Mouse (Mus musculus): ENCODE data around the gene Maml2.

Gene Maml2

GRCm38 (mm10) chr9:13621941-13622340 lies 324.2 kb downstream of the Maml2 start:
- DNase-seq = peak; percentile 50

DNA sequence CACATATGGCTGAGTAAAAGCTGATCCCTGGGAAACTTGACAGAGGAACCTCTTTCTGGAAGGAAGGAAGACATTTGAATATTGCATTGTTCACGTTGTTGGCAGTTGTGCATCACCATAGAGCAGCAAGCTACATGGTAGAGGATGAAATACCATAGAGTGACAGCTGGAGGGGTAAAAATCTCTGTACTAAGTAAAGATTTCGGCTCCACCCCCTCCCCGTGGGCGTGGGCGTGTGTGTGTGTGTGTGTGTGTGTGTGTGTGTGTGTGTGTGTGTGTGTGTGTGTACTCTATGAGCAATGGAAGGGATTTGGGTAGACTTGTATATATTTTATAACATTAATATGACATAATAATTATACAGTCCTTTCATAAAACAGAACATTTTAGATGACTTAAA lies 324.7 kb downstream of the Maml2 start:
- peak; percentile 59 for DNase-seq

DNA sequence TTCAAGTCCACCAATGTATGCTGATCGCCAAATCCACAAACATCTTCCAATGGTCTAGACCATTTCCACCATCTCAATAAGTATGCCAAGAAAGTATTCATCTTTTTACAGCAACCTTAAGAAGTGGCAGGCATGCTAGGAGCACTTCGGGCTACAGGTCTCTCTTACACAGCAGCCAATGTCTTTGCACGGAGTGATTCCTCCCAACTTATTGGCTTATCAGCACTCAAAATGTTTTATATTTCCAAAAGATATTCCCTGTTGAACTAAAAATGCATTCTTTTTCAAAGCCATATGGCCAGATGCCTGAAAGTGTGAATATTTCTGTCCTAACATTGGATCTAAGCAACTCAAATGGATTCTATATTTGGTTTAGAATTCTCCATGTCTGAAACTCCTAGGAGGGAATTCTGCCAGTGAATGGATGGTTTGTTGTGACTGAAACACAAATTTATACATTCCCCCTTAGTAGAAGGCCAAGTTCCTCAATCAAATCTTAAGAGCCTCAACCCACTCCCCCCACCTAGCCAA lies 326.2 kb downstream of the Maml2 start:
- no peak for DNase-seq

DNA sequence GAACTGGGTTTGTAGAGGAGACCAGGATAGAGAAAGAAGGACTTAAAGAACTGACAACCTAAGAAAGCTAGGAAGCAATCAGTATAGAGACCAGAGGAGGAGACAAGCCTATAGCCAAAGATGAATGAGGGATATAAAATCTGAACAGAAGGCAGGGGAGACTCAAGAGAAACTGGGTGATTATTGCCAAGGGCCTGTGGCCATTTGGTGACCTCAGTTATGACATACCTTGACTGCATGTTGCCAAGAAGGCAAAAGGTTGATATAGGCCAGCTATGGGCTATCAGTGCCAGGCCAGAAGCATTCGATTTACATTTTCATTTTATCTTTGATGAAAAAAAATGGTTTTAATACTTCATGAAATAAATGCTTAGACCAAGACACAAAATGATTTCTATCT lies 327.0 kb downstream of the Maml2 start:
- peak; percentile 23 for DNase-seq

GRCm38 (mm10) chr9:13625215-13625614 lies 327.5 kb downstream of the Maml2 start:
- peak; percentile 72 for DNase-seq

DNA sequence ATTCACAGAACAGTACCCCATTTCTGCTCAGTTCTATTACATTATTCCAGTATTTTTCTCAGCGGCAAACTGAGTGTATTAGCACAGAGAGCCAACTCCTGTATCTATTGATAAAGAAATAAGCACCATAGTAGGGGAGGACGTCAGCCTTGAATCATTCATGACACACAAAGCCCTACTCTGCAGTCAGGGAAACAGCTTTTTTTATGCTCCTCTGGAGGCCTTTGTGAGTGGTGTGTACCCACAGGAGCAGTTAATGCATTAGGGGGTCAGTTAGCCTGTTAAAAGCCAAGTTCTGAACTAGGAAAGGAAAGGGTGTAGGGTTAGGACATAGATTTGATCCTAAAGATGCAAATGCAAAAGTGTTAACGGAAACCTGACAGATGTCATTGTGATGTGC lies 328.7 kb downstream of the Maml2 start:
- DNase-seq = peak; percentile 21

DNA sequence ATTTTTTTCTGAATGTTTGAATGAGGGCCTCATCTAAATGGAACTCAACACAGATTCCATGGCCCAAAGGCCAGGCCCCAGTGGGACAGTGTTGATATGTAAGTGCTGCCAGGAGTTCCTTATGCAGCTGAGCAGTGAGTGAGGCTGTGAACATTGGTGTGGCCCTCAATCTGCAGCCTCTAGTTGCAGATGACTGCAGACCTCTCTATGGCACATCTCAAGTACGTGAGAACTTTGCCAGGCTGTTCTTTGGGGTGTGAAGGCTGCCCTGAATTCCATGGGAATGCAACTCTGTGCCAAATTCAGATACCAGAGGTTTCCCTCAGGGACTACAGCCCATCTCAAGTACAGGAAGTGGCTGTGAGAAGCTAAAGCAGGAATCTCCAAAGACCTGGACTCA lies 335.6 kb downstream of the Maml2 start:
- peak; percentile 98 for DNase-seq

GRCm38 (mm10) chr9:13639655-13640054 lies 341.9 kb downstream of the Maml2 start:
- DNase-seq = no peak

- peak; percentile 90 for DNase-seq
These were observed 347.4 kb downstream of the Maml2 start for GRCm38 (mm10) chr9:13645153-13645552.

DNA sequence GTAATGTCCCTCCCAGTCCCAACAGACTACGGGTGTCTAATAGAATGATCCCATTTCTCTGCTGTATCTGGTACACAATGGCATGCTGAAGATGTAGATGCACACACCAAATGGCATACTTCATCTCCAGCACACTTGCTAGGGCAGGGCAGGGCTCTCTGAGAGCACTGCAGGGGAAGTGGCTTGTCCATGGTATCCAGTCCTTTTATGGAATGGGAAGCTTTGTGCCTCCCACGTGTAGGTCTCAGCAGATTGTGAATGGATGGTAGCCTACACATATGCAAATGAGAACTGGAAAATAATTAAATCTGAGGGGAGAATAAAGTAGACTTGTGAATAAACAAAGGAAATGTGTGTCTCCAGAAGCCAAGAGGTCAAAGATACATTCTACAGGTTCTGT lies 353.3 kb downstream of the Maml2 start:
- DNase-seq = no peak

DNA sequence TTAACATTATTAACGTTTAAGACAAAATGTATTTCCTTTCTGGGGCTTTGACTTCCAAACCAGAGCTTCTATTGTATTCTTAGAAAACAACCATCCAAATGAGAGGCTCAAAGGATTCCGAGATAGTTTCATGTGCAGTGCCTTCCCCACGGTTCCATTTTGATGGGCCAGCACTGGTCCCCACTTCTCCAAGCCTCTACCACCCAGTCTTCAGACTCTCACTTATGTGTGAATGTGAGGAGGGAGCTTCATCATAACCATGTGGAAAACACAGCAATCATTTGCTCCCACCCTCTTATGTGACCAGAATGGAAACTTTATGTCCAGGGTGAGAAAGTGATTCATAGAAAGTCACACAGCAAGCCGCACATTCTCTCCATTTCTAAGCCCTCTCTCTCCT lies 354.1 kb downstream of the Maml2 start:
- peak; percentile 21 for DNase-seq

GRCm38 (mm10) chr9:13652389-13652877 lies 354.7 kb downstream of the Maml2 start:
- DNase-seq = peak; percentile 66

GRCm38 (mm10) chr9:13652917-13653316 lies 355.2 kb downstream of the Maml2 start:
- no peak for DNase-seq

GRCm38 (mm10) chr9:13661768-13662623 lies 364.2 kb downstream of the Maml2 start:
- DNase-seq = peak; percentile 91

- no peak for DNase-seq
These were observed 367.8 kb downstream of the Maml2 start for GRCm38 (mm10) chr9:13665487-13665969.

- DNase-seq = no peak
These were observed 370.2 kb downstream of the Maml2 start for GRCm38 (mm10) chr9:13667955-13668354.

DNA sequence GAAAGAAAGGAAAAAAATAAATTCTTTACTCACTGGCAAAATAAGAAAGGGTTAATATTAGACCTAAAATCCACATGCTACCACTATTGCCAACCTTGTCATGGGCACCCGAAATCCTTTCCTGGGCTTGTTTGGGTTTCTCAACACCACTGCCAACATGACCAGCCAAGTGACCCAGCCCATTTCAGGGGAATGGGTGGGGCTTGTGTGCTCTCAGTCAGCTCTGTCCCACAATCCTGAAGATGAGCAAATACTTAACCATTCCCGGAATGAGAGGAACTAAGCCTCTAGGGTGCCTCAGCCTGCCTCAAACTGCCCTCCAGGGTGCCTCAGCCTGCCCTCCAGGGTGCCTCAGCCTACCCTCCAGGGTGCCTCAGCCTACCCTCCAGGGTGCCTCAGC lies 371.0 kb downstream of the Maml2 start:
- DNase-seq = peak; percentile 92

DNA sequence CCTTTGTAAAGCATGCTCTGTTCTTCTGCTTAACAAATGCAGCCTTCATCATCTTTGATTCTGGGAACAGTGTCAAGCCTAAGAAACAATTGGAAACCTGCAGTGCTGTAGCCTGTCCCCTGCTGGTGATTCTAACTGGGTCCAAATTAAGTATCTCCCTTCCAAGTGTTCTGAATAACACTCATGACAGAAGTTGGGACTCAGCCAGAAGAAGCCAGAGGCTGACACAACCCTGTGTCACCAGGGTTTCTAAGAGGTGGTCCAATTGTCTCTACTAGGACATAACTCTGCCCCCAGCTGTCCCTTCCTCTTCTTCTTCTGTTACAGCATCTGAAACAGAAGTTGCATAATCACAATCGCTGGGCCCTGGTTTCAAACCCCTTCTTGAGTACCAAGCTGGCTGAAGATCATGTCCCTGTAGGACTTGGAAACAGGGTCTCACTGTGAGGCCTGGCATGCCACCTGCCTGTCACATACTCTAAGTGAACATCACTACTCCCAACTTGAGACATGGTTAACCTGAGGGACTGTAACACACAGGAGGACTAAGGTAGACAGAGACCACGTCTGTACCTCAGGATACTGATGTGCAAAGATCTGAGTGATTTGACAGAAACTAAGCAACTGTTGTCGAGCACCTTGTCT lies 373.5 kb downstream of the Maml2 start:
- DNase-seq = peak; percentile 92

DNA sequence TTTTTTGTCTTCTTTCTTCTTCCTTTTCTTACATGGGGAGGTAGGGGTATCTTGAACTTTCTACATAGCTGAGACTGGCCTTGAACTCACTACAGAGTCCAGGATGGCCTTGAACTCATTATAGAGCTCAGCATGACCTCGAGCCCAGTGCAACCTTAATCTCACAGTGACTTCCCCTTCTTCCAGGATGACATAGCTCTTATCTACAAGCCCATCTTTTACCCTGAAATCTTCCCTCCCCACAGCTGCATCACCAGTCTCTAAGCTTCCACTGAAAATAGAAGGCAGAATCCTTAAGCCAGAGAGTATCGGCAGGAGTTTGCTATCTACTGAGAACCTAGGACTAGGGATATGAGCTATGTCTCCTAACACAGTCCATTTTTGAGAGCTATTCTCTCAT lies 375.5 kb downstream of the Maml2 start:
- no peak for DNase-seq

- DNase-seq = no peak
These were observed 380.3 kb downstream of the Maml2 start for GRCm38 (mm10) chr9:13678026-13678425.

DNA sequence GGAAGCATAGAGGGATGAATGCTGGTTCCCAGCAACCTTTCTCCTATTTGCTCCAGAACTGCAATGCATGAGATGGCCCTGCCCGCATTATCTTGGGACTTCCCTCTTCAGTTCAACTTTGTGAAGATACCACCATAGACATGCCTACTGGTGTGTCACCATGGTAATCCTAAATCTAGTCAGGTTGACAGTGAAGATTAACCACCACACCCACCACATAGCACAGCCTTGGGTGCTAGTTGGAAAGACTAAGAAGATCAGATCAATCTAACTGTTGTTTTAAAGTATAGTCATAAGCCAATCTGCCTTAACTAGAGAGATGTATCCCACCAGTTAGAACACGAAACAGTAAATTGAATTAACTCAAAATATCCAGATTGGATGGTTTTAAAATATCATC lies 381.9 kb downstream of the Maml2 start:
- peak; percentile 33 for DNase-seq

- DNase-seq = peak; percentile 65
These were observed 383.4 kb downstream of the Maml2 start for GRCm38 (mm10) chr9:13681147-13681546.

GRCm38 (mm10) chr9:13681581-13682038 lies 383.9 kb downstream of the Maml2 start:
- peak; percentile 91 for DNase-seq
